Mouse (Mus musculus): ENCODE data around the gene Cyp2c23. TPM values are rescaled to one million over a fixed set of nuclear protein-coding genes. Genes with fewer than 3 reads are reported as not detected.

Gene Cyp2c23
- polyA plus RNA-seq, 2 experiments = 0.05 to 0.12 TPM

GRCm38 (mm10) chr19:43965496-43966085, 63.4 kb downstream of the Cyp2c23 start:
- WGBS = 68% methylated on average over 11 of the region's 11 CpGs
- Histone ChIP-seq H3K27ac (replicated peaks; ENCODE audit: low read depth, low read length) (no peak overlapping the region), H3K4me2 (replicated peaks; ENCODE audit: low read depth, low read length, severe bottlenecking) (no peak overlapping the region), H3K4me1 (ENCODE audit: control insufficient read depth, insufficient read depth, low read length) (0 out of 2 replicates have a peak, but pooled peaks cover 3% of the 10 kb centered on the region), H3K4me3 (replicated peaks; ENCODE audit: low read length) (no peak overlapping the region), H3K36me3 (ENCODE audit: control insufficient read depth, insufficient read depth, low read length) (no peaks in the 10 kb centered on the region), H3K9ac (ENCODE audit: low read depth, low read length, severe bottlenecking) (no peak overlapping the region), H3K9me3 (ENCODE audit: control insufficient read depth, low read length) (no peaks in the 10 kb centered on the region), H3K27me3 (ENCODE audit: control insufficient read depth, insufficient read depth, low read length) (no peaks in the 10 kb centered on the region)
- TF ChIP-seq POLR2A (IDR thresholded peaks at IDR 0.05; ENCODE audit: borderline replicate concordance, extremely low read depth, insufficient read depth, insufficient read length) = no peak
- DNase-seq (ENCODE audit: low spot score) (no peak), ATAC-seq (ENCODE audit: low FRiP score, low read depth) (no peak)

GRCm38 (mm10) chr19:43962795-43963194, 66.2 kb downstream of the Cyp2c23 start:
- ATAC-seq (ENCODE audit: low FRiP score, low read depth) = no peak
- DNase-seq (ENCODE audit: low spot score) = no peak
- Histone ChIP-seq H3K9ac (ENCODE audit: low read depth, low read length, severe bottlenecking) (no peak overlapping the region), H3K36me3 (ENCODE audit: control insufficient read depth, insufficient read depth, low read length) (no peaks in the 10 kb centered on the region), H3K27ac (replicated peaks; ENCODE audit: low read depth, low read length) (no peak overlapping the region), H3K9me3 (ENCODE audit: control insufficient read depth, low read length) (no peaks in the 10 kb centered on the region), H3K4me1 (ENCODE audit: control insufficient read depth, insufficient read depth, low read length) (peaks cover 5% of the 10 kb centered on the region; the same call in 1 of the 2 replicates), H3K4me3 (replicated peaks; ENCODE audit: low read length) (no peak overlapping the region), H3K27me3 (ENCODE audit: control insufficient read depth, insufficient read depth, low read length) (no peaks in the 10 kb centered on the region), H3K4me2 (replicated peaks; ENCODE audit: low read depth, low read length, severe bottlenecking) (no peak overlapping the region)
- 64% methylated on average over 9 of the region's 9 CpGs for WGBS
- TF ChIP-seq POLR2A (IDR thresholded peaks at IDR 0.05; ENCODE audit: borderline replicate concordance, extremely low read depth, insufficient read depth, insufficient read length) = no peak

- DNase-seq (ENCODE audit: low spot score) (no peak), ATAC-seq (ENCODE audit: low FRiP score, low read depth) (no peak)
- Histone ChIP-seq H3K9me3 (ENCODE audit: control insufficient read depth, low read length) (no peaks in the 10 kb centered on the region), H3K36me3 (ENCODE audit: control insufficient read depth, insufficient read depth, low read length) (no peaks in the 10 kb centered on the region), H3K27ac (replicated peaks; ENCODE audit: low read depth, low read length) (no peak overlapping the region), H3K4me2 (replicated peaks; ENCODE audit: low read depth, low read length, severe bottlenecking) (no peak overlapping the region), H3K27me3 (ENCODE audit: control insufficient read depth, insufficient read depth, low read length) (no peaks in the 10 kb centered on the region), H3K4me3 (replicated peaks; ENCODE audit: low read length) (no peak overlapping the region), H3K9ac (ENCODE audit: low read depth, low read length, severe bottlenecking) (no peak overlapping the region), H3K4me1 (ENCODE audit: control insufficient read depth, insufficient read depth, low read length) (peaks cover 8% of the 10 kb centered on the region; the same call in 1 of the 2 replicates)
- 91% methylated on average over 2 of the region's 2 CpGs for WGBS
- no peak for TF ChIP-seq POLR2A (IDR thresholded peaks at IDR 0.05; ENCODE audit: borderline replicate concordance, extremely low read depth, insufficient read depth, insufficient read length)
These were observed 67.8 kb downstream of the Cyp2c23 start for GRCm38 (mm10) chr19:43961185-43961584.

GRCm38 (mm10) chr19:43960014-43960413, 69.0 kb downstream of the Cyp2c23 start:
- WGBS = 88% methylated on average over 11 of the region's 11 CpGs
- no peak for TF ChIP-seq POLR2A (IDR thresholded peaks at IDR 0.05; ENCODE audit: borderline replicate concordance, extremely low read depth, insufficient read depth, insufficient read length)

GRCm38 (mm10) chr19:43959162-43959561, 69.8 kb downstream of the Cyp2c23 start:
- no peaks in the 10 kb centered on the region for H3K9me3 ChIP-seq (ENCODE audit: control insufficient read depth, low read length)
- peak; percentile 71 for DNase-seq (ENCODE audit: low spot score)
- no peaks in the 10 kb centered on the region for H3K27me3 ChIP-seq (ENCODE audit: control insufficient read depth, insufficient read depth, low read length)
- peaks cover 5% of the 10 kb centered on the region; the same call in 1 of the 2 replicates for H3K4me1 ChIP-seq (ENCODE audit: control insufficient read depth, insufficient read depth, low read length)
- H3K36me3 ChIP-seq (ENCODE audit: control insufficient read depth, insufficient read depth, low read length) = no peaks in the 10 kb centered on the region
- no peak overlapping the region for H3K27ac ChIP-seq (replicated peaks; ENCODE audit: low read depth, low read length)
- WGBS = 23% methylated on average over 2 of the region's 2 CpGs
- ATAC-seq (ENCODE audit: low FRiP score, low read depth) = no peak
- no peak overlapping the region for H3K4me2 ChIP-seq (replicated peaks; ENCODE audit: low read depth, low read length, severe bottlenecking)
- TF ChIP-seq POLR2A (IDR thresholded peaks at IDR 0.05; ENCODE audit: borderline replicate concordance, extremely low read depth, insufficient read depth, insufficient read length) = no peak
- H3K4me3 ChIP-seq (replicated peaks; ENCODE audit: low read length) = no peak overlapping the region
- no peak overlapping the region for H3K9ac ChIP-seq (ENCODE audit: low read depth, low read length, severe bottlenecking)

More at GRCm38 (mm10) chr19:43960014-43960413, 69.0 kb downstream of the Cyp2c23 start:
- H3K9me3 ChIP-seq (ENCODE audit: control insufficient read depth, low read length) = no peaks in the 10 kb centered on the region
- no peaks in the 10 kb centered on the region for H3K36me3 ChIP-seq (ENCODE audit: control insufficient read depth, insufficient read depth, low read length)
- no peak overlapping the region for H3K4me3 ChIP-seq (replicated peaks; ENCODE audit: low read length)
- no peak overlapping the region for H3K4me2 ChIP-seq (replicated peaks; ENCODE audit: low read depth, low read length, severe bottlenecking)
- no peak overlapping the region for H3K9ac ChIP-seq (ENCODE audit: low read depth, low read length, severe bottlenecking)
- no peak for DNase-seq (ENCODE audit: low spot score)
- H3K27me3 ChIP-seq (ENCODE audit: control insufficient read depth, insufficient read depth, low read length) = no peaks in the 10 kb centered on the region
- no peak overlapping the region for H3K27ac ChIP-seq (replicated peaks; ENCODE audit: low read depth, low read length)
- ATAC-seq (ENCODE audit: low FRiP score, low read depth) = no peak
- H3K4me1 ChIP-seq (ENCODE audit: control insufficient read depth, insufficient read depth, low read length) = peaks cover 5% of the 10 kb centered on the region; the same call in 1 of the 2 replicates
